Mouse (Mus musculus): ENCODE results near the gene Hdac7. TPM values are rescaled to one million over a fixed set of nuclear protein-coding genes. Genes with fewer than 3 reads are reported as not detected.

Gene Hdac7
- polyA plus RNA-seq, 1 experiment: 37.8 TPM

DNA sequence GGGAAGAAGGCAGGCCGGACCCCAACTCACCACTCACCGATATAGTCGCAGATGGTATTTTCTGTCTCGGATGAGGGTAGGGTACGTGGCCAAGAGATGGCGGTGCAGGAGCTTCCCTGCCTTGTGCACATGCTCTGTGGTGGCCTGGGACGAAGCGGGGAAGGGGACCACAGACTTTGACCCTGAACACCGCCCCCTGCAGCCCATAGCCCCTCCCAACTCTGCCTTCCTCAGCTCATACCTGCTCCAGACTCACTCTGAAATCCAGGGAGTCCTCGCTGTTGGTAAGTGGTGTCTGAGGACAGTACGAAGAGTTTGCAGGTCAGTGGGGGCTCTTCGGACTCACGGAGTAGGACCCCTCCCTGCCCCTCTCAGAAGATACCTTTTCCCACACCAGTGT, 82.9 kb downstream of the Hdac7 start:
- no peak for TF ChIP-seq POLR2A (IDR thresholded peaks at IDR 0.05; ENCODE audit: borderline replicate concordance, control insufficient read depth, low read depth, low read length)
- TF ChIP-seq CTCF (IDR thresholded peaks at IDR 0.05; ENCODE audit: control insufficient read depth, insufficient read depth, low read length): no peak
- Histone ChIP-seq H3K4me1 (ENCODE audit: control insufficient read depth, insufficient read depth, low read length) (no peaks in the 10 kb centered on the region; the same call in none of the 2 replicates), H3K27ac (ENCODE audit: control insufficient read depth, insufficient read depth, low read depth, low read length, poor library complexity) (no peak overlapping the region), H3K4me3 (replicated peaks; ENCODE audit: control insufficient read depth, low read depth, low read length) (no peak overlapping the region)
- WGBS: 88% methylated on average over 13 of the region's 13 CpGs

DNA sequence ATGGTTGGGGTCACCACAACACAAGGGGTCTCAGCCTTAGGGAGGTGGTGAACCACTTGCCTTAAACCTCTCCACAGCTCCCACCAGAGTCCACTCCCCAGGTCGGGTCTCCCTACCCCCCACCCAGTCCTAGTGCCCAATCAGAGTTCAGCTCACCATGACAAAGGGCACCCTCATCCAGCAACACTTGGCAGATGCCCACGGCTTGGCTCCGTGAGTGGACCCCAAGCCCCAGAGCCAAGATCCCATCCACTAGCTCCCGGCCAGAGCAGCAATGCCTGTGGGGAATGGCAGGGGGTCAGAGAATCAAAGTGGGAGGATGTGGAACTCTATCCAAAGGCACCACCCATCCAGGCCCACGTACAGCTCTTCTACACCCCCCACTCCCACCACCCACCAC, 83.3 kb downstream of the Hdac7 start:
- Histone ChIP-seq H3K4me3 (replicated peaks; ENCODE audit: control insufficient read depth, low read depth, low read length) (no peak overlapping the region), H3K4me1 (ENCODE audit: control insufficient read depth, insufficient read depth, low read length) (no peaks in the 10 kb centered on the region; the same call in none of the 2 replicates), H3K27ac (ENCODE audit: control insufficient read depth, insufficient read depth, low read depth, low read length, poor library complexity) (no peak overlapping the region)
- WGBS: 85% methylated on average over 5 of the region's 5 CpGs
- TF ChIP-seq POLR2A (IDR thresholded peaks at IDR 0.05; ENCODE audit: borderline replicate concordance, control insufficient read depth, low read depth, low read length) (no peak), CTCF (IDR thresholded peaks at IDR 0.05; ENCODE audit: control insufficient read depth, insufficient read depth, low read length) (no peak)

DNA sequence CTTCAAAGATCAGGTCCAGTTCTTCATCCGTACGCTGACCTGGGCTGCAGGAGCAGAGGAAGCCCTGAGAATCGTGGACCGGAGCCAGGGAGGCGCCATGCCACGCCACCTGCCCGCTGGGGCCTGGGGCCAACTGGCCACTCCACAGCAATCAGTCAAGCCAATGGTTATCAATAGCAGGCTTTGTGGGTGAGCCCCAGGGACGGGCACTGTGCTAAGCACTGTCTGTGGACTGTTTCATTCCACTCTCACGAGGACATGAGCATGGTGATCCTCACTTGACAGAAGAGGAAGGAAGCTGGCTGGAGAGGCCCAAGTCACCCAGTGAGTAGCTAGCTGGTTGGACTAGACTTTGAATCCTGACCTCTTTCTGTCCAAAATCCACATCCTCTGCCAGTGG, 84.3 kb downstream of the Hdac7 start:
- Histone ChIP-seq H3K4me3 (replicated peaks; ENCODE audit: control insufficient read depth, low read depth, low read length) (no peak overlapping the region), H3K4me1 (ENCODE audit: control insufficient read depth, insufficient read depth, low read length) (no peaks in the 10 kb centered on the region; the same call in none of the 2 replicates), H3K27ac (ENCODE audit: control insufficient read depth, insufficient read depth, low read depth, low read length, poor library complexity) (no peak overlapping the region)
- TF ChIP-seq CTCF (IDR thresholded peaks at IDR 0.05; ENCODE audit: control insufficient read depth, insufficient read depth, low read length) (no peak), POLR2A (IDR thresholded peaks at IDR 0.05; ENCODE audit: borderline replicate concordance, control insufficient read depth, low read depth, low read length) (no peak)
- 64% methylated on average over 9 of the region's 9 CpGs for WGBS

DNA sequence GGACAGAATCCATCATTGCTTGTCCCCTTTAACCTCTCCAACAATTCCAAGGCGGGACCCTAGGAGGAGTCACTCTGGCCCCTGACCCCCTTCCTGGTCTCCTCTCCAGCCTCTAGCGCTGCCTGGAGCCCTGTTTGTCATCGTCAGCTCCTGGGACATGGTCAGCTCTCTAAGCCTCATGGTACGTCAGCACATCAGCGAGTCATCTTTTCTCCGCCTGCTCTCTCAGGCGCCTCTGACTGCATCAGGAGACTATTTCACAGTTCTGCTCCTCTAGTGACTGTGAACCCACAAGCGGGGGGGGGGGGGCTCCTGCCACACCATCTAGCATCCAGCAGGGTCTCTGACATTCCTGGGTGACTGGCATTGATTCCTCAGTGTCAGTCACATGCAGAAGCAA, 88.9 kb downstream of the Hdac7 start:
- TF ChIP-seq POLR2A (IDR thresholded peaks at IDR 0.05; ENCODE audit: borderline replicate concordance, control insufficient read depth, low read depth, low read length) (no peak), CTCF (IDR thresholded peaks at IDR 0.05; ENCODE audit: control insufficient read depth, insufficient read depth, low read length) (no peak)
- Histone ChIP-seq H3K4me3 (replicated peaks; ENCODE audit: control insufficient read depth, low read depth, low read length) (no peak overlapping the region), H3K4me1 (ENCODE audit: control insufficient read depth, insufficient read depth, low read length) (peaks cover 5% of the 10 kb centered on the region), H3K27ac (ENCODE audit: control insufficient read depth, insufficient read depth, low read depth, low read length, poor library complexity) (no peak overlapping the region)
- 75% methylated on average over 8 of the region's 8 CpGs for WGBS

DNA sequence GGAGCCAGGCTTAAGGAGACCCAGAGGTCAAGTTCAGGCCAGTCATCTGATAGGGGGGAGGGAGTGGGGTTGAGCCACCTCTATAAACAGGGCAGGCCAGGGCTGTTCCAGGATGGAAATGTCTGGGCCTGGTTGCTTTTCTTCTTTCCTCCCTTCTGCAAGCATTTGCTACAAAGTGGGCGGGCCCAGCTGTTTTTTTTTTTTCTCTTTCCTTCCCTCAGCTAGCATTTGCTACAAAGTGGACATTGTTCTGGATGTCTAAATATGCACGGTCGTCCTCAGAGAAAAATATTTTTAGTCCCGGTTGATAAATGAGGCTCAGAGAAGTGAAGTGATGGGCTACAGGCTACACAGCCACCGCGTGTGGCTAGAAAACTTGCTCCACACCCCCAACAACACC, 89.8 kb downstream of the Hdac7 start:
- Histone ChIP-seq H3K4me1 (ENCODE audit: control insufficient read depth, insufficient read depth, low read length) (peaks cover 9% of the 10 kb centered on the region), H3K27ac (ENCODE audit: control insufficient read depth, insufficient read depth, low read depth, low read length, poor library complexity) (no peak overlapping the region), H3K4me3 (replicated peaks; ENCODE audit: control insufficient read depth, low read depth, low read length) (no peak overlapping the region)
- TF ChIP-seq CTCF (IDR thresholded peaks at IDR 0.05; ENCODE audit: control insufficient read depth, insufficient read depth, low read length): no peak
- no peak for TF ChIP-seq POLR2A (IDR thresholded peaks at IDR 0.05; ENCODE audit: borderline replicate concordance, control insufficient read depth, low read depth, low read length)
- WGBS: 63% methylated on average over 6 of the region's 6 CpGs

DNA sequence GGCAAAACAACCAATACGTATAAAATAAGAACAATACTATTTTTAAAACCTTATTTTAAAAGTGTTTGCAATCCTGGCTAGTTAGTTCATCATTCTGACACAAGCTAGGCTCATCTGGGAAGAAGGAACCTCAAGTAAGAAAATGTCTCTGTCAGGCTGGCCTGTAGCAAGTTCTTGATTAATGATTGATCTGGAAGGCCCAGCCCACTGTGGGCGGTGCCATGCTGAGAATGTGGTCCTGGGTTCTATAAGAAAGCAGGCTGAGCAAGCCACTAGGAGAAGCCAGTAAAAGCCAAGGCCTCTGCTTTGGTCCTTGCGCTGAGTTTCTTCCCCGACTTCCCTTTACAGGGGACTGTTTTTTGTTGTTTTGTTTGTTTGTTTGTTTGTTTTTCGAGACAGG, 91.8 kb downstream of the Hdac7 start:
- no peak overlapping the region for H3K4me3 ChIP-seq (replicated peaks; ENCODE audit: control insufficient read depth, low read depth, low read length)
- H3K27ac ChIP-seq (ENCODE audit: control insufficient read depth, insufficient read depth, low read depth, low read length, poor library complexity): no peak overlapping the region
- TF ChIP-seq POLR2A (IDR thresholded peaks at IDR 0.05; ENCODE audit: borderline replicate concordance, control insufficient read depth, low read depth, low read length) (no peak), CTCF (IDR thresholded peaks at IDR 0.05; ENCODE audit: control insufficient read depth, insufficient read depth, low read length) (no peak)
- WGBS: 87% methylated on average over 5 of the region's 5 CpGs
- H3K4me1 ChIP-seq (ENCODE audit: control insufficient read depth, insufficient read depth, low read length): peaks cover 9% of the 10 kb centered on the region

DNA sequence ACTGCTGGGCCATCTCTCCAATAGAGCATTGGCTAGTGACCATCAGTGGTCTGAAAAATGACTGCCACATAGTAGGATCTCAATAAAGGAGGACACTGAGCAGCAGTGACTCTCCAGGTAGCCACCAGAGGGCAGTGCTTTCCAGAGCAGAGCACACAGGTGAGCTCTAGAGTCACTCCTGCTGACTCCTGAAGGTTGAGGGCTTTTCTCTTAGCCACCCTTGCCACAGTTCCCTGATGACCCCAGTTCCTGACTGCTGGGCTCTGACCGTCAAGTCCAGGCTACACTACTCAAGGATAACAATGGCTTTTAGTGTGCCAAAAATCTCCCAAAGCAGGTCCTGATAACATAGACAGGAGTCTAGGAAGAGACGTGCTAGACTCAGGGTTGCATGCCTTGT, 92.6 kb downstream of the Hdac7 start:
- Histone ChIP-seq H3K27ac (ENCODE audit: control insufficient read depth, insufficient read depth, low read depth, low read length, poor library complexity) (no peak overlapping the region), H3K4me1 (ENCODE audit: control insufficient read depth, insufficient read depth, low read length) (peaks cover 9% of the 10 kb centered on the region), H3K4me3 (replicated peaks; ENCODE audit: control insufficient read depth, low read depth, low read length) (no peak overlapping the region)
- TF ChIP-seq CTCF (IDR thresholded peaks at IDR 0.05; ENCODE audit: control insufficient read depth, insufficient read depth, low read length) (peak; percentile 71), POLR2A (IDR thresholded peaks at IDR 0.05; ENCODE audit: borderline replicate concordance, control insufficient read depth, low read depth, low read length) (no peak)
- 76% methylated on average over 2 of the region's 2 CpGs for WGBS

DNA sequence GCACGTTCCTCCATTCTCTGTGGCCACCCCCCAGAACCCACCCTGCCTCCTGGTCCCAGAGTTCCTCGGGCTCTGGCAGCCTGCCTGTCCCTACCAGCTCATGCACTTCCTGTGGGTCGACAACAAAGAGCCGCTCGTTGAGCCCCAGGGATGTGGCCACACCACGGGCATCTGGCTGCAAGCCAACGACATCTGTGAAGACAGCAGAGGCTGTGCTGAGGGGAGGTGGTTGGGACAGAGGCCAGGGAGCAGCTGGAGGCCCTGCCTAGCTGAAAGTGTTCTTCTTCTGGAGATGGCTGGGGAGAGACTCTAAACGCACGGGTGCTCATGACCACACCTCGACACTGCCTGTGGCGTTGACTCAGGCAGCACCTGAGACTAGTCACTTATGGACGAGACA, 93.6 kb downstream of the Hdac7 start:
- 1% methylated on average over 12 of the region's 12 CpGs for WGBS
- Histone ChIP-seq H3K27ac (ENCODE audit: control insufficient read depth, insufficient read depth, low read depth, low read length, poor library complexity) (peak overlapping the region; percentile 35), H3K4me1 (ENCODE audit: control insufficient read depth, insufficient read depth, low read length) (peaks cover 9% of the 10 kb centered on the region), H3K4me3 (replicated peaks; ENCODE audit: control insufficient read depth, low read depth, low read length) (no peak overlapping the region)
- TF ChIP-seq CTCF (IDR thresholded peaks at IDR 0.05; ENCODE audit: control insufficient read depth, insufficient read depth, low read length) (no peak), POLR2A (IDR thresholded peaks at IDR 0.05; ENCODE audit: borderline replicate concordance, control insufficient read depth, low read depth, low read length) (no peak)

DNA sequence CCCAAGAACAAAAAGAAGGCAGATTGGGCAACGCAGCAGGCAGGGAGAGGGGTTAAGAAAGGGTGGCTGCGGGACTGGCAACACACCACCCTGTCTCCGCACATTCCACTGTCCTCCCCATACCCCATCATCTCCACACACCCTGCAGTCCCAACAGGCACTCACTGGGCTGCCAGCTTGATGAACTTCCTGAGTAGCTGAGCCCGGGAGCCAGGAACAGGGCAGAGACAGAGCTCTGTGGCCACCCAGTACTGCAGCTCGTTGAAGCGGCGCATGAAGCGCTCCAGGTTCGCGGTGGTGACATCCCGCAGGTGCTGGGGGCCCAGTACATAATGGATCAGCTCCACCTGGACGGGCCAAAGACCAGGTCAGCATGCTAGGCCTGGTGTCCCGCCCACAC, 94.5 kb downstream of the Hdac7 start:
- WGBS: 44% methylated on average over 13 of the region's 13 CpGs
- H3K27ac ChIP-seq (ENCODE audit: control insufficient read depth, insufficient read depth, low read depth, low read length, poor library complexity): 0 out of 2 replicates have a peak overlapping the region, but pooled peaks have one; percentile 35
- H3K4me3 ChIP-seq (replicated peaks; ENCODE audit: control insufficient read depth, low read depth, low read length): no peak overlapping the region
- peaks cover 11% of the 10 kb centered on the region for H3K4me1 ChIP-seq (ENCODE audit: control insufficient read depth, insufficient read depth, low read length)
- TF ChIP-seq CTCF (IDR thresholded peaks at IDR 0.05; ENCODE audit: control insufficient read depth, insufficient read depth, low read length) (no peak), POLR2A (IDR thresholded peaks at IDR 0.05; ENCODE audit: borderline replicate concordance, control insufficient read depth, low read depth, low read length) (no peak)
